Comparison of ENCODE assay signal across 17 mouse cellular contexts in genomic region chr2:28997161-28997834, GRCm38 (mm10). TPM values are rescaled to one million over a fixed set of nuclear protein-coding genes. Genes with fewer than 3 reads are reported as not detected.
A peak's percentile ranks its signal among the peaks of the same experiment; 100 is the strongest.
DNase-seq lines count a peak whose midpoint lies in the region; ATAC-seq and TF ChIP-seq lines count a peak whose summit lies in the region.
"Had no signal": no experiment of that assay in that cellular context is flagged by ENCODE, and none has a peak within 500 bp of the region (broad histone marks: within the 10 kb centered on the region; RNA-seq: fewer than 3 reads in every experiment).

No protein-coding gene starts in this region.

- H3K4me2 ChIP-seq in hindbrain, embryonic 12.5 days (replicated peaks): no peak overlapping the region
- no peak overlapping the region for H3K4me2 ChIP-seq in midbrain, embryonic 12.5 days (replicated peaks)
- 0 out of 2 replicates have a peak overlapping the region, but pooled peaks have one; percentile 7 for H3K4me2 ChIP-seq in neural tube, embryonic 14.5 days (ENCODE audit: low read depth, low read length)
- no peak overlapping the region for H3K4me2 ChIP-seq in intestine, embryonic 15.5 days (replicated peaks)
- H3K4me2 ChIP-seq: heart, embryonic 12.5 days; liver, embryonic 11.5 days; lung, embryonic 14.5 days had no signal

- H3K4me3 ChIP-seq in hindbrain, embryonic 12.5 days: no peak overlapping the region
- no peak overlapping the region for H3K4me3 ChIP-seq in midbrain, embryonic 12.5 days
- H3K4me3 ChIP-seq in neural tube, embryonic 14.5 days (ENCODE audit: low read depth, low read length): no peak overlapping the region
- no peak overlapping the region for H3K4me3 ChIP-seq in intestine, embryonic 15.5 days (replicated peaks)
- H3K4me3 ChIP-seq: heart, embryonic 12.5 days had no signal

- H3K27ac ChIP-seq in hindbrain, embryonic 12.5 days: peak overlapping the region; percentile 67
- peak overlapping the region; percentile 75 for H3K27ac ChIP-seq in midbrain, embryonic 12.5 days (replicated peaks)
- peak overlapping the region; percentile 85 for H3K27ac ChIP-seq in neural tube, embryonic 14.5 days (ENCODE audit: low read depth, low read length)
- no peak overlapping the region for H3K27ac ChIP-seq in intestine, embryonic 15.5 days

- 42% methylated on average over 14 of the region's 14 CpGs for WGBS in hindbrain, embryonic 12.5 days
- 33% methylated on average over 14 of the region's 14 CpGs for WGBS in midbrain, embryonic 12.5 days
- 23% methylated on average over 14 of the region's 14 CpGs for WGBS in neural tube, embryonic 14.5 days
- WGBS in intestine, embryonic 15.5 days: 67% methylated on average over 14 of the region's 14 CpGs

- no peaks in the 10 kb centered on the region for H3K36me3 ChIP-seq in hindbrain, embryonic 12.5 days
- H3K36me3 ChIP-seq in midbrain, embryonic 12.5 days: no peaks in the 10 kb centered on the region
- H3K36me3 ChIP-seq in neural tube, embryonic 14.5 days (ENCODE audit: control insufficient read depth, insufficient read depth, low read length): no peaks in the 10 kb centered on the region
- no peaks in the 10 kb centered on the region for H3K36me3 ChIP-seq in intestine, embryonic 15.5 days
- H3K36me3 ChIP-seq: heart, embryonic 12.5 days had no signal

- H3K9me3 ChIP-seq in hindbrain, embryonic 12.5 days (replicated peaks): no peaks in the 10 kb centered on the region
- H3K9me3 ChIP-seq in midbrain, embryonic 12.5 days: no peaks in the 10 kb centered on the region
- H3K9me3 ChIP-seq in neural tube, embryonic 14.5 days (ENCODE audit: control insufficient read depth, low read length): no peaks in the 10 kb centered on the region
- no peaks in the 10 kb centered on the region for H3K9me3 ChIP-seq in intestine, embryonic 15.5 days
- H3K9me3 ChIP-seq: heart, embryonic 12.5 days had no signal

- peaks cover 26% of the 10 kb centered on the region for H3K27me3 ChIP-seq in hindbrain, embryonic 12.5 days
- peaks cover 33% of the 10 kb centered on the region for H3K27me3 ChIP-seq in midbrain, embryonic 12.5 days
- H3K27me3 ChIP-seq in neural tube, embryonic 14.5 days (ENCODE audit: control insufficient read depth, insufficient read depth, low read length): no peaks in the 10 kb centered on the region
- no peaks in the 10 kb centered on the region for H3K27me3 ChIP-seq in intestine, embryonic 15.5 days (replicated peaks)

- peaks cover 25% of the 10 kb centered on the region for H3K4me1 ChIP-seq in hindbrain, embryonic 12.5 days
- peaks cover 20% of the 10 kb centered on the region for H3K4me1 ChIP-seq in midbrain, embryonic 12.5 days
- peaks cover 15% of the 10 kb centered on the region for H3K4me1 ChIP-seq in neural tube, embryonic 14.5 days (ENCODE audit: control insufficient read depth, insufficient read depth, low read length)
- H3K4me1 ChIP-seq in intestine, embryonic 15.5 days (replicated peaks): no peaks in the 10 kb centered on the region
- H3K4me1 ChIP-seq: heart, embryonic 12.5 days had no signal

- no peak for TF ChIP-seq POLR2A in brain, embryonic 14.5 days (IDR thresholded peaks at IDR 0.05; ENCODE audit: borderline replicate concordance, extremely low read depth, insufficient read depth, insufficient read length, poor library complexity, severe bottlenecking)

- peak; percentile 67 for DNase-seq in brain, embryonic 14.5 days (ENCODE audit: low read depth)
- DNase-seq in spleen, postnatal 10 days (ENCODE audit: low spot score in 2 of 2): no peak
- no peak for DNase-seq in layer of hippocampus, adult 8-10 months (ENCODE audit: low spot score in 2 of 2)
- DNase-seq: adrenal gland, adult 8-10 months; cerebellum, adult 9-10 months; embryo, embryonic 11 days; gastrocnemius, postnatal 36 days; kidney, adult 18-20 months; kidney, postnatal 25 days; lung, embryonic 14.5 days had no signal

- no peak for TF ChIP-seq CTCF in brain, embryonic 14.5 days (IDR thresholded peaks at IDR 0.05; ENCODE audit: borderline replicate concordance, extremely low read depth, insufficient read depth, insufficient read length)

- peak; percentile 76 for ATAC-seq in hindbrain, embryonic 12.5 days (ENCODE audit: low FRiP score)
- 0 out of 2 replicates have a peak, but pooled peaks have one; percentile 47 for ATAC-seq in midbrain, embryonic 12.5 days (ENCODE audit: low FRiP score, low read depth)
- ATAC-seq in neural tube, embryonic 14.5 days (ENCODE audit: low read depth): peak; percentile 71
- no peak for ATAC-seq in intestine, embryonic 15.5 days

- no peak overlapping the region for H3K9ac ChIP-seq in hindbrain, embryonic 12.5 days
- no peak overlapping the region for H3K9ac ChIP-seq in midbrain, embryonic 12.5 days (replicated peaks)
- H3K9ac ChIP-seq in neural tube, embryonic 14.5 days (replicated peaks; ENCODE audit: low read depth, low read length): peak overlapping the region; percentile 28; the same call in 1 of the 2 replicates
- no peak overlapping the region for H3K9ac ChIP-seq in intestine, embryonic 15.5 days
- H3K9ac ChIP-seq: heart, embryonic 12.5 days; lung, embryonic 14.5 days had no signal

RNA-seq across cellular contexts. Expression of gene Cfap77, which starts 57.6 kb away (rescaled TPM):
- polyA plus RNA-seq in brain, embryonic 14.5 days (2012; rRNA removed): 0.79 and 1.8 TPM in 2 replicates
- polyA plus RNA-seq in hindbrain, embryonic 12.5 days (2016; fragmentation: Nextera tagmentation; extraction: Ambion mirVana): 0.40 and 0.82 TPM in 2 replicates
- polyA plus RNA-seq in midbrain, embryonic 12.5 days (2016; fragmentation: Nextera tagmentation; extraction: Ambion mirVana): 0.47 and 0.64 TPM in 2 replicates
- 0.20 TPM in 1 of 2 replicates, not detected in the other for polyA plus RNA-seq in neural tube, embryonic 14.5 days (2014; fragmentation: Nextera tagmentation; extraction: Ambion mirVana)
- 0.25 and 0.54 TPM in 2 replicates for polyA plus RNA-seq in intestine, embryonic 15.5 days (2015; fragmentation: Nextera tagmentation; extraction: Ambion mirVana)
- 1 to 10 TPM in 2 of 4 experiments, under 1 TPM in 2; 0.34 to 1.3 (median 0.78) TPM for total RNA-seq in layer of hippocampus, adult 8-10 months (2022)
- total RNA-seq: gastrocnemius, postnatal 36 days; neutrophil, adult 5-6 weeks had no signal
